Mouse (Mus musculus) forebrain, embryonic 12.5 days (tissue): ENCODE measurements around the gene Usf2. TPM values are rescaled to one million over a fixed set of nuclear protein-coding genes. Genes with fewer than 3 reads are reported as not detected.

Experiments
- ATAC-seq: fragments of 200-750 bp; cut with Nextera tagmentation; 2 replicates; pipeline ENCODE4 v1.8.0; 2017; ENCODE audit warnings: moderate TSS enrichment; ENCODE audit not compliant: low FRiP score
- H3K27ac ChIP-seq: fragments of 300-500 bp; sonication (generic); 2 replicates; pipeline ENCODE4 v1.5.1; 2016; ENCODE audit warnings: mild to moderate bottlenecking
- H3K27me3 ChIP-seq: fragments of 300-500 bp; sonication (generic); 2 replicates; pipeline ENCODE4 v1.6.1; 2016; ENCODE audit warnings: mild to moderate bottlenecking
- H3K36me3 ChIP-seq: fragments of 300-500 bp; sonication (generic); replicated peaks from 2 replicates; pipeline ENCODE4 v1.6.1; 2016; ENCODE audit warnings: mild to moderate bottlenecking
- H3K4me1 ChIP-seq: fragments of 300-500 bp; sonication (generic); 2 replicates; pipeline ENCODE4 v1.6.1; 2016
- H3K4me2 ChIP-seq: fragments of 300-500 bp; sonication (generic); 2 replicates; pipeline ENCODE4 v1.6.1; 2016; ENCODE audit warnings: mild to moderate bottlenecking, moderate library complexity
- H3K4me3 ChIP-seq: fragments of 300-500 bp; sonication (generic); replicated peaks from 2 replicates; pipeline ENCODE4 v1.5.1; 2016; ENCODE audit warnings: mild to moderate bottlenecking
- H3K9ac ChIP-seq: fragments of 300-500 bp; sonication (generic); 2 replicates; pipeline ENCODE4 v1.6.1; 2016; ENCODE audit warnings: mild to moderate bottlenecking
- H3K9me3 ChIP-seq: fragments of 300-500 bp; sonication (generic); 2 replicates; pipeline ENCODE4 v1.6.1; 2016
- WGBS: fragments of 180-500 bp; shearing (Covaris S2); methylation state at CpG from one replicate; pipeline ENCODE4 v1.1.7; 2016; 5-methylcytosine and 5-hydroxymethylcytosine counted together
- polyA plus RNA-seq: library from polyadenylated mRNA; unstranded; fragments of >200 nt; fragmentation: Nextera tagmentation; extraction: Ambion mirVana; gene quantifications from 2 replicates; pipeline ENCODE4 v1.2.1, GENCODE M21; 2016

The Usf2 gene
- polyA plus RNA-seq, 1 experiment from 2014 or later = 26.4 TPM

GRCm38 (mm10) chr7:30972426-30973250, 16.0 kb upstream of the Usf2 start:
- Histone ChIP-seq H3K9ac (peak overlapping the region; percentile 61), H3K27ac (no peak overlapping the region), H3K4me3 (peak overlapping the region; percentile 45), H3K4me1 (peaks cover 12% of the 10 kb centered on the region), H3K4me2 (peak overlapping the region; percentile 78), H3K27me3 (peaks cover 22% of the 10 kb centered on the region), H3K9me3 (no peaks in the 10 kb centered on the region), H3K36me3 (no peaks in the 10 kb centered on the region; the same call in 1 of the 2 replicates)
- peak; percentile 66 for ATAC-seq
- WGBS = 2% methylated on average over 41 of the region's 41 CpGs

GRCm38 (mm10) chr7:30971901-30972300, 15.3 kb upstream of the Usf2 start:
- Histone ChIP-seq H3K9ac (no peak overlapping the region), H3K27me3 (peaks cover 22% of the 10 kb centered on the region), H3K4me3 (peak overlapping the region; percentile 45), H3K27ac (no peak overlapping the region), H3K36me3 (no peaks in the 10 kb centered on the region; the same call in 1 of the 2 replicates), H3K4me2 (peak overlapping the region; percentile 78; the same call in 1 of the 2 replicates), H3K9me3 (no peaks in the 10 kb centered on the region), H3K4me1 (peaks cover 12% of the 10 kb centered on the region)
- WGBS = 90% methylated on average over 15 of the region's 15 CpGs
- ATAC-seq = no peak

GRCm38 (mm10) chr7:30969174-30969573, 12.6 kb upstream of the Usf2 start:
- no peak overlapping the region for H3K9ac ChIP-seq
- H3K27ac ChIP-seq = no peak overlapping the region
- no peak for ATAC-seq
- H3K36me3 ChIP-seq = no peaks in the 10 kb centered on the region; the same call in 1 of the 2 replicates
- H3K27me3 ChIP-seq = peaks cover 22% of the 10 kb centered on the region
- H3K9me3 ChIP-seq = no peaks in the 10 kb centered on the region
- H3K4me3 ChIP-seq = no peak overlapping the region
- no peak overlapping the region for H3K4me2 ChIP-seq
- 79% methylated on average over 4 of the region's 4 CpGs for WGBS
- H3K4me1 ChIP-seq = peaks cover 12% of the 10 kb centered on the region

DNA sequence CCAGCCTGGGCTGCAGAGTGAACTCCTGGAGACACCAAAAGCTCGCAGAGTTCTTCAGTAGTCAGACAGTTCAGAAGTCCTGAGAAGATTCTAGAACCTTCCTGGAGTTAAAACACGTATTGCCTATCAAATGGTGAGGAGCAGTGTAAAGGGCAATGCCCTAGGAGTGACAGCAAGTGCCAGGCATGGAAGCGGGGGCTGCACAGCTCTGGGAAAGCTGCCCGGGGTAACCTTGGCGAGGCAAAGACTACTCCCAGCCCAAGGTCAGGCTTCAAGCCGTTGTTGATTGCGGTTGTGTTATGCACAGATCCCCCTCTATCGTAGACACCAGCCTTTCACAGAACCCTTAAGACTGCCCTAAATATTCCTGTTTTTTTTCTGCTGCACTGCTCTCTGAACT, 12.0 kb upstream of the Usf2 start:
- ATAC-seq = no peak
- Histone ChIP-seq H3K4me2 (no peak overlapping the region), H3K4me3 (no peak overlapping the region), H3K36me3 (no peaks in the 10 kb centered on the region; the same call in 1 of the 2 replicates), H3K27ac (no peak overlapping the region), H3K27me3 (peaks cover 21% of the 10 kb centered on the region), H3K9ac (no peak overlapping the region), H3K9me3 (no peaks in the 10 kb centered on the region), H3K4me1 (peaks cover 9% of the 10 kb centered on the region)
- 90% methylated on average over 8 of the region's 8 CpGs for WGBS

- H3K4me2 ChIP-seq = no peak overlapping the region
- 0 out of 2 replicates have a peak, but pooled peaks cover 1% of the 10 kb centered on the region for H3K27me3 ChIP-seq
- H3K4me1 ChIP-seq = no peaks in the 10 kb centered on the region
- no peak overlapping the region for H3K9ac ChIP-seq
- H3K27ac ChIP-seq = no peak overlapping the region
- H3K4me3 ChIP-seq = no peak overlapping the region
- peaks cover 2% of the 10 kb centered on the region; the same call in 1 of the 2 replicates for H3K36me3 ChIP-seq
- H3K9me3 ChIP-seq = no peaks in the 10 kb centered on the region
- ATAC-seq = no peak
- 75% methylated on average over 3 of the region's 3 CpGs for WGBS
These were observed 10.1 kb upstream of the Usf2 start for GRCm38 (mm10) chr7:30966657-30967056.

DNA sequence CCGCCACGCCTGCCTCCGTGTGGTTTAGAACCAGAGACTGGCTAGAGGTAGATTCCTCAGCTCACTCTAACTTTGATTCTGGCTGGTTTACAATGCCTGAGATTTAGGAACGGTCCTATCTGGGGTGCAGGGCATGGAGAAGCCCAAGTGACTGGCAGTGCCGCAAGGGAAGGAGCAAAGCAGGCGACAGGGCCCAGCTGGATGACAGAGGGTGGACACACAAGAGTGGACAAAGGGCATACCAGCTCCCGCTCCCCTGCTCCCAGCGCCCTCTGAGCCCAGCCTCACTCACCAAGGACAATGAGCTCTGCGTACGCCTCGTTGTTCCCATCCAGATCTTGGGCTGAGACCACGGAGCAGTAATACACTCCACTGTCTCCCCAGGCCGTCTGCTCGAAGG, 9.1 kb upstream of the Usf2 start:
- H3K4me3 ChIP-seq = no peak overlapping the region
- no peak overlapping the region for H3K27ac ChIP-seq
- 77% methylated on average over 14 of the region's 14 CpGs for WGBS
- H3K9ac ChIP-seq = no peak overlapping the region
- ATAC-seq = no peak
- no peak overlapping the region for H3K4me2 ChIP-seq
- no peaks in the 10 kb centered on the region for H3K4me1 ChIP-seq
- no peaks in the 10 kb centered on the region for H3K27me3 ChIP-seq
- no peaks in the 10 kb centered on the region for H3K9me3 ChIP-seq
- H3K36me3 ChIP-seq = peaks cover 2% of the 10 kb centered on the region; the same call in 1 of the 2 replicates

DNA sequence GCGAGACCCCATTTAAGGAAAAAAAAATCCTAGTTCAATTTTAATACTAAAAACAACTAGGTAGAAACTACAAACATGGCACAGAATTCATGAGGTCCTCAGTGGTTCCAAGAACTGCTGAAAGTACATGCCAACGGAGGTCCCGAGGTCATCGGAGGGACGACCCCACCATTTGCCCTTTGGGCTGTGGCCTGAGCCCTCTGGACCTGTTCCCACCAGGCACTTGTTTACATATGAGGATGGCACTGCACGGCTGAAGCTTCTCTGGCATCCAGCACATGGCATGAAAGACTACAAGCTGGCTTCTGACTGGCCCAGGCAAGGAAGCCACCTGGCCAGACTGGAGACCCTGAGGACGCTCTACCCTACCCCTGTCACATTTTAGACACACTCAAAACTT, 7.8 kb upstream of the Usf2 start:
- no peak overlapping the region for H3K4me2 ChIP-seq
- no peak overlapping the region for H3K4me3 ChIP-seq
- H3K27ac ChIP-seq = no peak overlapping the region
- H3K27me3 ChIP-seq = no peaks in the 10 kb centered on the region
- no peaks in the 10 kb centered on the region for H3K4me1 ChIP-seq
- no peak overlapping the region for H3K9ac ChIP-seq
- H3K36me3 ChIP-seq = peaks cover 2% of the 10 kb centered on the region; the same call in 1 of the 2 replicates
- H3K9me3 ChIP-seq = no peaks in the 10 kb centered on the region
- 89% methylated on average over 7 of the region's 7 CpGs for WGBS
- ATAC-seq = no peak

GRCm38 (mm10) chr7:30962862-30963261, 6.3 kb upstream of the Usf2 start:
- 90% methylated on average over 5 of the region's 5 CpGs for WGBS
- H3K4me1 ChIP-seq = peaks cover 7% of the 10 kb centered on the region
- ATAC-seq = no peak

DNA sequence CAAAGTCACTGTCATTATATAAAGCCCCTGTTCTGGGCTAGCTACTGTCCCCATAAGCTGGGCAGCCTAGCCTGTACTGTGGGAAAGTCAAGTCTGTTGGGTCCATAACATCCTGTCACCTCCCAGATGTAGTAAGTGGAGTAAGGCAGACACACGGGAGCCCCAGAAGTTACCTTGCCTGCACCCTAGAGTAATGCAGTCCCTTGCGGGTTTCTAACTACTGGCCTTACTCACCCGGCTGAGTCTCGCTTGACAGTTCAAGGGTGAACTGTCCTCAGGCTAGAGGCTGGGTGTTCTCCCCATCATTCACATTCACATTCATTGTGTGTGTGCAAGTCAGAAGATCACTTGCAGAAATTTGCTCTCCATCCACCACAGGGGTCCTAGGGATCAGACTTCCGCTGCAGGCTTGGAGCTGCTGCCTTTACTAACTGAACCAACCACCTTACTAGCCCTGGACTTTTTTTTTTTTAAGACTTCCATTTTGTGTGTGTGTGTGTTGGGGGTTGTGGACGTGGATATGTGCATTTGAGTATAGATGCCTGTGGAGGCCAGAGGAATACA, 3.3 kb upstream of the Usf2 start:
- H3K36me3 ChIP-seq = peaks cover 15% of the 10 kb centered on the region
- no peaks in the 10 kb centered on the region for H3K27me3 ChIP-seq
- no peak overlapping the region for H3K27ac ChIP-seq
- no peak for ATAC-seq
- H3K9ac ChIP-seq = no peak overlapping the region
- WGBS = 87% methylated on average over 6 of the region's 6 CpGs
- H3K4me1 ChIP-seq = peaks cover 20% of the 10 kb centered on the region
- H3K9me3 ChIP-seq = no peaks in the 10 kb centered on the region
- no peak overlapping the region for H3K4me3 ChIP-seq
- no peak overlapping the region for H3K4me2 ChIP-seq

More at GRCm38 (mm10) chr7:30962862-30963261, 6.3 kb upstream of the Usf2 start:
- Histone ChIP-seq H3K4me3 (no peak overlapping the region), H3K27ac (no peak overlapping the region), H3K4me2 (no peak overlapping the region), H3K36me3 (peaks cover 12% of the 10 kb centered on the region; the same call in 1 of the 2 replicates), H3K9ac (no peak overlapping the region), H3K9me3 (no peaks in the 10 kb centered on the region), H3K27me3 (no peaks in the 10 kb centered on the region)

DNA sequence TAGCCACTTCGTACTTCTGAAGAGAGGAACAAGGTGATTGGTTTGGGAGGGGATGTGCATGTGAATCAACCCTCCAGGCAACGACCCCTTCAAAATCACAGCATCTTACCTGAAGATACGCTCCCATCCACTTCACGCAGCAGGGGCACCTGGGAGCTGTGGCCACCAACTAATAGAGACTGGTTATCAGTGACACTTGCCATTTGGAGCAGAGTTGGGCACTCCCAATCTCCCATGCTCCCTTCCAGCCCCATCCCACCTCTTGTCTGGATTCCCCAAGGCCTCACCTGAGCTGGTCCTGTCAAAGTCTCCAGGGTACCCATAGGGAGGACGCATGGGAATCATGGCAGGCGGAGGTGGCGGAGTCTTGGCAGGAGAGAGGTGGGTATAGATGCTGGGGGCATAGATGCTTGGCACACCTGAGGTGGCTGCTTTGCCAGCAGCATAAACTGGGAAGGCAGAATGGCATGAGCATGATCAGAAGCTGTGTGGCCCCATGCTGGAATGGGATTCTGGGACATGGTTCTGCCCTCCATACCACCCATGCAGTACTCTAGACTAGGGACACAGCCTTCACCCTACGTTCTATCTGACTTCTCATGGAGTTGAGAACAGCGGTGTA, 2.4 kb upstream of the Usf2 start:
- no peak for ATAC-seq
- Histone ChIP-seq H3K36me3 (peaks cover 24% of the 10 kb centered on the region), H3K4me1 (peaks cover 24% of the 10 kb centered on the region), H3K9me3 (no peaks in the 10 kb centered on the region), H3K9ac (no peak overlapping the region), H3K27ac (no peak overlapping the region), H3K27me3 (no peaks in the 10 kb centered on the region), H3K4me2 (no peak overlapping the region; the same call in 1 of the 2 replicates), H3K4me3 (no peak overlapping the region)
- WGBS = 96% methylated on average over 9 of the region's 9 CpGs

GRCm38 (mm10) chr7:30958109-30958865, 1.7 kb upstream of the Usf2 start:
- WGBS = 79% methylated on average over 28 of the region's 28 CpGs
- H3K4me1 ChIP-seq = peaks cover 24% of the 10 kb centered on the region

GRCm38 (mm10) chr7:30957367-30957783, 772 bp upstream of the Usf2 start:
- Histone ChIP-seq H3K4me2 (peak overlapping the region; percentile 91), H3K4me3 (peak overlapping the region; percentile 100), H3K36me3 (peaks cover 40% of the 10 kb centered on the region), H3K27ac (peak overlapping the region; percentile 99), H3K27me3 (no peaks in the 10 kb centered on the region), H3K9me3 (no peaks in the 10 kb centered on the region), H3K4me1 (peaks cover 24% of the 10 kb centered on the region), H3K9ac (peak overlapping the region; percentile 99)
- under 1% methylated on average over 42 of the region's 43 CpGs for WGBS
- ATAC-seq = peak; percentile 69

More at GRCm38 (mm10) chr7:30958109-30958865, 1.7 kb upstream of the Usf2 start:
- Histone ChIP-seq H3K9me3 (no peaks in the 10 kb centered on the region), H3K4me2 (peak overlapping the region; percentile 91), H3K36me3 (peaks cover 31% of the 10 kb centered on the region), H3K4me3 (peak overlapping the region; percentile 100), H3K27me3 (no peaks in the 10 kb centered on the region), H3K9ac (peak overlapping the region; percentile 99), H3K27ac (peak overlapping the region; percentile 99)
- no peak for ATAC-seq
